Mouse (Mus musculus): Measurements from ENCODE around the gene Olfr576. TPM values are rescaled to one million over a fixed set of nuclear protein-coding genes. Genes with fewer than 3 reads are reported as not detected.

Olfr576 gene
- polyA plus RNA-seq, 1 experiment from 2014 or later, result not detected

GRCm38 (mm10) chr7:102958593-102958992 lies 3.9 kb upstream of the Olfr576 start, which contains the start of gene Olfr575:
Olfr575 (minus strand) TSS chr7:102958775.
- WGBS, result 74% methylated on average over 1 of the region's 1 CpGs

GRCm38 (mm10) chr7:102974399-102974798 lies 11.9 kb downstream of the Olfr576 start:
- no peak for ATAC-seq

More at GRCm38 (mm10) chr7:102958593-102958992, 3.9 kb upstream of the Olfr576 start, which contains the start of gene Olfr575:
- H3K4me3 ChIP-seq (replicated peaks), result no peak within 1 kb of the TSS
- no peaks in the 10 kb centered on the region for H3K9me3 ChIP-seq
- no peak within 1 kb of the TSS for H3K9ac ChIP-seq (replicated peaks)
- no peaks in the 10 kb centered on the region for H3K36me3 ChIP-seq
- no peak for ATAC-seq
- H3K27me3 ChIP-seq, result no peaks in the 10 kb centered on the region
- no peak within 1 kb of the TSS for H3K4me2 ChIP-seq (replicated peaks)
- H3K27ac ChIP-seq, result no peak within 1 kb of the TSS
- no peaks in the 10 kb centered on the region for H3K4me1 ChIP-seq (replicated peaks)

GRCm38 (mm10) chr7:102975843-102976242 lies 13.4 kb downstream of the Olfr576 start, which contains the start of gene Olfr577:
Olfr577 (minus strand) TSS chr7:102975943.
- H3K4me2 ChIP-seq (replicated peaks), result no peak within 1 kb of the TSS
- no peak within 1 kb of the TSS for H3K27ac ChIP-seq
- no peak within 1 kb of the TSS for H3K4me3 ChIP-seq (replicated peaks)
- no peaks in the 10 kb centered on the region for H3K36me3 ChIP-seq
- ATAC-seq, result no peak
- 88% methylated on average over 2 of the region's 2 CpGs for WGBS
- H3K9me3 ChIP-seq, result no peaks in the 10 kb centered on the region
- H3K4me1 ChIP-seq (replicated peaks), result no peaks in the 10 kb centered on the region
- H3K9ac ChIP-seq (replicated peaks), result no peak within 1 kb of the TSS
- H3K27me3 ChIP-seq, result no peaks in the 10 kb centered on the region

More at GRCm38 (mm10) chr7:102974399-102974798, 11.9 kb downstream of the Olfr576 start:
- Histone ChIP-seq H3K36me3 (no peaks in the 10 kb centered on the region), H3K4me2 (replicated peaks) (no peak overlapping the region), H3K27me3 (no peaks in the 10 kb centered on the region), H3K4me3 (replicated peaks) (no peak overlapping the region), H3K9me3 (no peaks in the 10 kb centered on the region), H3K9ac (replicated peaks) (no peak overlapping the region), H3K27ac (no peak overlapping the region), H3K4me1 (replicated peaks) (no peaks in the 10 kb centered on the region)
- 32% methylated on average over 1 of the region's 1 CpGs for WGBS

GRCm38 (mm10) chr7:102989224-102989623 lies 26.8 kb downstream of the Olfr576 start, which contains the start of gene Olfr578:
Olfr578 (minus strand) TSS chr7:102989324.
- Histone ChIP-seq H3K36me3 (no peaks in the 10 kb centered on the region), H3K27ac (no peak within 1 kb of the TSS), H3K9ac (replicated peaks) (no peak within 1 kb of the TSS), H3K4me3 (replicated peaks) (no peak within 1 kb of the TSS), H3K9me3 (peaks cover 2% of the 10 kb centered on the region; the same call in 1 of the 2 replicates), H3K4me1 (replicated peaks) (no peaks in the 10 kb centered on the region), H3K27me3 (no peaks in the 10 kb centered on the region), H3K4me2 (replicated peaks) (no peak within 1 kb of the TSS)
- ATAC-seq, result no peak
- WGBS, result 84% methylated on average over 3 of the region's 3 CpGs

Other genes with a start within 250 kb of the Olfr576 start
- not detected in 2 replicates for gene Olfr33, start 243.6 kb upstream of the Olfr576 start, polyA plus RNA-seq (2015; fragmentation: Nextera tagmentation; extraction: Ambion mirVana)
- not detected in 2 replicates for gene Olfr559, start 235.2 kb upstream of the Olfr576 start, polyA plus RNA-seq (2015; fragmentation: Nextera tagmentation; extraction: Ambion mirVana)
- gene Olfr560, start 203.3 kb upstream of the Olfr576 start, polyA plus RNA-seq (2015; fragmentation: Nextera tagmentation; extraction: Ambion mirVana), result not detected in 2 replicates
- gene Olfr78, start 203.2 kb upstream of the Olfr576 start, polyA plus RNA-seq (2015; fragmentation: Nextera tagmentation; extraction: Ambion mirVana), result not detected in 2 replicates
- gene Olfr561, start 191.4 kb upstream of the Olfr576 start, polyA plus RNA-seq (2015; fragmentation: Nextera tagmentation; extraction: Ambion mirVana), result not detected in 2 replicates
- gene Olfr564, start 159.2 kb upstream of the Olfr576 start, polyA plus RNA-seq (2015; fragmentation: Nextera tagmentation; extraction: Ambion mirVana), result not detected in 2 replicates
- gene Olfr566, start 103.9 kb upstream of the Olfr576 start, polyA plus RNA-seq (2015; fragmentation: Nextera tagmentation; extraction: Ambion mirVana), result not detected in 2 replicates
- not detected in 2 replicates for gene Olfr568, start 85.5 kb upstream of the Olfr576 start, polyA plus RNA-seq (2015; fragmentation: Nextera tagmentation; extraction: Ambion mirVana)
- not detected in 2 replicates for gene Olfr569, start 71.8 kb upstream of the Olfr576 start, polyA plus RNA-seq (2015; fragmentation: Nextera tagmentation; extraction: Ambion mirVana)
- not detected in 2 replicates for gene Olfr570, start 68.1 kb upstream of the Olfr576 start, polyA plus RNA-seq (2015; fragmentation: Nextera tagmentation; extraction: Ambion mirVana)
- not detected in 2 replicates for gene Olfr571, start 45.1 kb upstream of the Olfr576 start, polyA plus RNA-seq (2015; fragmentation: Nextera tagmentation; extraction: Ambion mirVana)
- not detected in 2 replicates for gene Olfr572, start 38.3 kb upstream of the Olfr576 start, polyA plus RNA-seq (2015; fragmentation: Nextera tagmentation; extraction: Ambion mirVana)
- gene Olfr573-ps1, start 20.1 kb upstream of the Olfr576 start, polyA plus RNA-seq (2015; fragmentation: Nextera tagmentation; extraction: Ambion mirVana), result not detected in 2 replicates
- gene Olfr574, start 14.2 kb upstream of the Olfr576 start, polyA plus RNA-seq (2015; fragmentation: Nextera tagmentation; extraction: Ambion mirVana), result not detected in 2 replicates
- not detected in 2 replicates for gene Olfr575, start 3.9 kb upstream of the Olfr576 start, polyA plus RNA-seq (2015; fragmentation: Nextera tagmentation; extraction: Ambion mirVana)
- gene Olfr577, start 13.3 kb downstream of the Olfr576 start, polyA plus RNA-seq (2015; fragmentation: Nextera tagmentation; extraction: Ambion mirVana), result not detected in 2 replicates
- gene Olfr578, start 26.7 kb downstream of the Olfr576 start, polyA plus RNA-seq (2015; fragmentation: Nextera tagmentation; extraction: Ambion mirVana), result not detected in 2 replicates
- not detected in 2 replicates for gene Olfr582, start 75.4 kb downstream of the Olfr576 start, polyA plus RNA-seq (2015; fragmentation: Nextera tagmentation; extraction: Ambion mirVana)
- gene Olfr583, start 88.6 kb downstream of the Olfr576 start, polyA plus RNA-seq (2015; fragmentation: Nextera tagmentation; extraction: Ambion mirVana), result not detected in 2 replicates
- not detected in 2 replicates for gene Olfr584, start 119.2 kb downstream of the Olfr576 start, polyA plus RNA-seq (2015; fragmentation: Nextera tagmentation; extraction: Ambion mirVana)
- gene Olfr585, start 135.1 kb downstream of the Olfr576 start, polyA plus RNA-seq (2015; fragmentation: Nextera tagmentation; extraction: Ambion mirVana), result not detected in 2 replicates
- gene Olfr586, start 163.0 kb downstream of the Olfr576 start, polyA plus RNA-seq (2015; fragmentation: Nextera tagmentation; extraction: Ambion mirVana), result not detected in 2 replicates
- gene Olfr588-ps1, start 178.2 kb downstream of the Olfr576 start, polyA plus RNA-seq (2015; fragmentation: Nextera tagmentation; extraction: Ambion mirVana), result not detected in 2 replicates
- not detected in 2 replicates for gene Olfr589, start 193.7 kb downstream of the Olfr576 start, polyA plus RNA-seq (2015; fragmentation: Nextera tagmentation; extraction: Ambion mirVana)
- not detected in 2 replicates for gene Olfr591, start 215.7 kb downstream of the Olfr576 start, polyA plus RNA-seq (2015; fragmentation: Nextera tagmentation; extraction: Ambion mirVana)
- gene Olfr592, start 222.1 kb downstream of the Olfr576 start, polyA plus RNA-seq (2015; fragmentation: Nextera tagmentation; extraction: Ambion mirVana), result not detected in 2 replicates
- gene Olfr593, start 249.2 kb downstream of the Olfr576 start, polyA plus RNA-seq (2015; fragmentation: Nextera tagmentation; extraction: Ambion mirVana), result not detected in 2 replicates

All from midbrain, embryonic 13.5 days (tissue).